Mouse (Mus musculus): ENCODE results near the gene Cntnap5a.

DNA sequence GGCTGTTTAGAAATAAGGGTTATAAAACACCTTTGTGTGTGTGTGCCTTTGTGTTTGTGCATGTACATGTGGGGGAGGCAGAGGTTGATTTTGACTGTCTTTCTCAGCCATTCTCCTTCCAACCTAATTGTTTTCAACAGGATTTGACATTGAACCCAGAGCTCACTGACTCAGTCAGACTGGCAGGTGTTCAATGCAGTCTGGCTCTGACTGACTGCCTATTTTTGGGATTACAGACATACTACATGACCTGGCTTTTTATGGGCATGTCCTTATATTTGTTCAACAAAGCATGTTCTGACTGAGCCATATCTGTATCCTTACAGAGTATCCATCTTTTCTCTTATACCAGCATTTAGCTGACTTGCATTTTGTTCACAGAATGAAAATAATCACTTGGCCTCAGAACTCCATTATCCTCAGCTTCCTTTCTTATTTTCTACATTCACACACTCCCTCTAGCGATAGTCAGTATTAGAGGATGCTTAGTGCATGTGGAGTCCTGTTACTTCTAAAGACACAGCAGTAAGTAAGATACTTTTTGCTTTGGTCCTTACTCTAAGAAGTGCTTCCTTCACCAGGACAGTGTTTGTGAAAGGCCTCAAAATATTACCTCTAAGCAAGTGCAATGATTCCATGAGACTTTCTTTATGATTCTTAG is 717.6 kb downstream of the Cntnap5a start:
- TF ChIP-seq CTCF (conservative IDR thresholded peaks at IDR 0.05 in 1 of 2, IDR thresholded peaks at IDR 0.05 in 1 of 2; ENCODE audit: low read depth in 2 of 2, low read length in 2 of 2), result no peak
- TF ChIP-seq PAX5 (IDR thresholded peaks at IDR 0.05; ENCODE audit: low read length), result no peak
- TF ChIP-seq MAFK (IDR thresholded peaks at IDR 0.05; ENCODE audit: insufficient replicate concordance, low read length), result no peak
